Mouse (Mus musculus) embryo, embryonic 9.5 days (tissue): ENCODE results near the gene Gab2.
A peak's percentile ranks its signal among the peaks of the same experiment; 100 is the strongest.

Source experiments
- DNase-seq: peaks from one replicate; pipeline ENCODE4 v3.0.0-alpha.2; 2017; ENCODE audit errors: extremely low spot score

The Gab2 gene

DNA sequence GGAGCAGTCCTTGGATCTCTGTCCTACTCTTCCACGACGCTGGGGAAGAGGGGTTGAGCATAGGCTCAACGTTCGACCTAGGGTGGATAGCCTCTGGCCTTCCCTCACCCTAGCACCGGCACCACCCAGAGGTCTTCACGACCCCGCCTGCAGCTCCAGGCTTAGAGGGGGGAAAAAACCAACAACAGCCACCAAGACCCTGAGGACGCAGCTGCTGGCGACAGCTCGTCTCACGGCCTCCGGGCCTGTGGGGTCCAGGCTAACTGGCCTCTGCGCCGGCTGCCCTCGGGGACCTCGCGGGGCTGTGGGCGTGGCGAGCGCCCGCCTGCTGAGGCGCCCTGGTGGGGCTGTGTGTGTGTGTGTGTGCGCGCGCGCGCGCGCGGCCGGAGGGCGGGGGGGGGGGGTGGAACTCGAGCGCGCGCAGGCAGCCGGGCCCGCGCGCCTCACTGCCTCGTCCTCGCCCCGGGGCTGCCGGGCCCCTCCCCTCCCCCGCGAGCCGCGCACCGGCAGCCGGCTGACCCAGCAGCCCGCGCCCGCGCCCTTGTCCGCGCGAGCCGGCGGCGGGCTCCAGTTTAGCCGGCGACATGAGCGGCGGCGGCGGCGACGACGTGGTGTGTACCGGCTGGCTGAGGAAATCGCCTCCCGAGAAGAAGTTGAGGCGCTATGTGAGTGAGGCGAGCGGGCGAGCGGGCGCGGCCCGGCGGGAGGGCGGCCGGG lies at the start of gene Gab2:
Gab2 (plus strand) TSS at position 345 of the 717 bp plus-strand sequence.
- DNase-seq, result peak; percentile 85

DNA sequence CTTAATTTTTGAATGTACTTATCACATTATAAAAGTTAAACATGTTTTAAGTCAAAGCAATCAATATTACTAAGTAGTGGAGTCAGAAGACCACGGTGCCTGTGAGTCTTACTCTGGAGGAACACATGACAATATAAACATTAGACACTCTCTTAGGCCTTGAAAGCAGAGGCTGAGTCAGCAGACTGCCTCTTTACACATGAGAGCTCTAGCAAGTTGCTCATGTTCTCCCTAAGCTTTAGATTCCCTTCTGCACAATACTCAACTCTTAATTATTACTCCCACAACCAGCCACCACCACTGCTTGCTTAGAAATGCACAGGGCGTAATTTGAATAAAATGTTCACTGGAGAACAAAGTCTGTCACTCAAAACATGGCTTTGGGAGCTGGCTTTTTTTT lies 49.0 kb upstream of the Gab2 start:
- no peak for DNase-seq

DNA sequence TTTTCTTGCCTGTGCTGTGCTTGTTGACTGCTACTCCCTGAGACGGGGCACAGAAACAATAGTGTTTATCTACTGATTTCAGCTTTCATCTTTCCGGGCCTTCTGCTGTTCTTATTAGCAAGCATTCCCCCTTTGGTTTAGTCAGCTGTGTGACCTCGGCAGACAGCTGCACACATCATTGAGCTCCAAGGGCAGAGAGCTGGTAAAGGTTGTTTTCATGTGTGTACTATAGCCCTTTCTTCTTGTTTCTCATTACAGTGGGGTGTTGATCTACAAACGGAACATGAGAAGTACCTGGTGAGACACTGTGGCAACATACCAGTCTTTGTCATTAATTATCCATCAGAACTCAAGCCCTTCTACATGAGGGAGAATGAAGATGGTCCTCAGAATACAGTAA lies 41.7 kb upstream of the Gab2 start:
- DNase-seq, result no peak

DNA sequence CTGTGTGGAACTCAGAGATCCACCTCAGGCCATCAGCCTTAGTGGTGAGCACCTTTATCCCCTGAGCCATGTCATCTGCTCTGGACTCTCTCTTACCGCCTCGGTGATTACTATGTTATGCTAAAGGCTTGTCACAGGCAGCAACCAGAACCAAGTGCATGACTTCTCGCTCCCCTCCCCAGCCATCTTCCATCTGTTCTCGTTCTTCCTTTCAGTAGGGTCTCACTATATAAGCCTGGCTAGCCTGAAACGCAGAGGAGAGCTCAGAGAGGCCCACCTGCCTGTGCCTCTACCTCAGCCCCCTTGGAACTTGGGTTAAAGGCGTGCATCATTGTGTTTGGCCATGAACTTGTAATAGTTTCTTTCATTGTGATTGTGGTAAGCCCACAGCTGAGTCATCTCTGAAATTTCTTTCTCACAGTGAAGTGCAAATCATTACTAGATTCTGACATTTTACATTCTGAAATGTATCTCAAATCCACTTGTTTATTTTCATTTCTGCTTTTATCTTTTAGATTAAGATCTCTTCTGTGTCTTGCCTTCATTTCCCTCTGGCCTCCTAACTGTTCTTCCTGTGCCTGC lies 39.4 kb upstream of the Gab2 start:
- DNase-seq, result no peak

GRCm38 (mm10) chr7:97042981-97043380 lies 38.4 kb upstream of the Gab2 start:
- DNase-seq, result no peak

DNA sequence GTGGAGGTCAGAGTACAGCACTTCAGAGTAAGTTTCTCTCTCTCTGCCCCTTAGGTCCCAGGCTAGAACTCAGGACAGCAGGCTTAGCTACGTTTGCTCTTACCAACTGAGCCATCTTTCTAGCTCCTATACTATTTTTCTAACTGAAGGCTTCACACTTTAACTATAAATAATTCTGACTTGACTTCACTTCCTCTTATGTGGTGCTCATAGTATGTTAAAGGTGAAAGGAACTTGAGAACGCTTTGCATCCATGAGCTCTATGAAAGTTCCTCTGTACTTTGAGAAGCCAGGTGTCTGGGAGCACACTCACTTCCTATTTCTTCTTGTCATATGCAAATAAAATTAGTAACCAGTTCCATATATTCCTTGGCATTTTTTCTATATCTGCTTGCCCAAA lies 20.4 kb upstream of the Gab2 start:
- DNase-seq, result no peak

- no peak for DNase-seq
These were observed 9.9 kb upstream of the Gab2 start for GRCm38 (mm10) chr7:97071512-97071911.

- DNase-seq, result no peak
These were observed 9.3 kb upstream of the Gab2 start for GRCm38 (mm10) chr7:97072061-97072460.

- no peak for DNase-seq
These were observed 6.4 kb upstream of the Gab2 start for GRCm38 (mm10) chr7:97074974-97075373.

DNA sequence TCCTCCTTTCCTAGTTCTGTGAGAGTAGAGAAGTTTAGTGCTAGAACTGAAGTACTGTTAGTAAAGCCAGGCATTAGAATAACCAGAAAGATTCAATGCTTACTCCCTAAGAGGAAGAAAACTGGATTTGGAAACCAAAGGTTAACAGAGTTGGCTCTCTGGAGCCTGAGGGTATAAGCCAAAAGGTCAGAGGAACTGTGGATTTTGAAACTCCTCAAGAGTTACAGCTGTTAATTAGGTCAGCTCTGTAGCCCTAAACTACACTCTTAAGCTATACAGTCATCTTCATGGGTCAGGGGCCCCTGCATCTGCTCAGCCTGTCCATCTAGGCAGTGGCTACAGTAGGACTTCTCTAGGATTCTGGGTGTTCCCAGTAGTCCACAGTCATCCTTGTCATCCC lies 4.4 kb upstream of the Gab2 start:
- DNase-seq, result no peak

DNA sequence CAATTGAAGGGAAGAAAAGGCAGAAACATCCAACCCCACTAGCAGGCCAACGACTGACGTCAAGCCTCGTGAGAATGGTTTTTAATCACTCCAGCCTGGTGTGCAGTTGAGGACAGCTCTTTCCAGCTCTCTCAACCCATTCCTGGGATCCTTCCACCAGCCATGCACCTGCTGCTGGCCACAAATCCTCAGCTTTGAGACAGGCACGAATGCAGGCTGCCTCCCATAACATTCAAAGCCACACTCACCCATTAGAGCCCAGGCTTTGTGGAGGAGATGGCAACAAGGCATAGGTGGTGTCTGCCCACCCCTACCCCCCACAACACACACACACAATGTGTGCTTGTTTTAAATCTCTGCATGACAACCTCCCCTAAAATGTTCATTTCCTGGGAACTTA lies 2.7 kb upstream of the Gab2 start:
- no peak for DNase-seq

GRCm38 (mm10) chr7:97079145-97079544 lies 2.2 kb upstream of the Gab2 start:
- peak; percentile 36 for DNase-seq

DNA sequence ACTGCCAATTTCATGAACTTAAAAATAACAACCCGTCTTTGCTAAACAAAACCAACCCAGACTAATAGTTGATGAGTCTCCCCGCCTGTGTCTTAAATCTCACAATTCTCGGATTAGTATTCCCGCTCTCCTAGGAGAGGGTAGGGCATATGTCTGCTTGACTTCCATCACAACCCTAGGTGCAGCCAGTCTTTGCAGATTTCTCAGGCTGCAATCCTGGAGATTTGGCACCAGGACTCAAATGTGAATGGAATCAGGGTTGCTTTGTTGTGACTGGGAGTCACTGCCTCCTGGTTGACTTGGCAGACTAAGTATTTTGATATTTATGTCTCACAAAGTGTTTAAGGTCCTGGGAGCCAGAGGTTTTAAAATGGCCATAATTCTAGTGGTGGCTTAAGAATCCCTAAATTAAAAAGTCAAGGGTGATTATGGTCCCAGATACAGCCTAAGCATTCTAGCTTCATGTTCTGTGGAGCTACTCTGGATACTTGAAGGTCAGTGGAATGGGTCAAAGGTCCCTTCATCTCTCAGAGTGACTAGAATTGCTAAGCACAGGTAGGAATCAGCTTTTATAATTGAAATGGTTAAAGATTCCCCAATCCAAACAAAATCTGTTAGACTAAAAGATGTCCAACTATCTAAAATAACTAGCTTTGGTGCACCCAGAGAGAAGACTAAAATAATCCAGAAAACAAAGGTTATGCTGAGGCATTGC lies 1.6 kb upstream of the Gab2 start:
- no peak for DNase-seq

GRCm38 (mm10) chr7:97080621-97081241 lies 655 bp upstream of the Gab2 start:
- DNase-seq, result no peak

DNA sequence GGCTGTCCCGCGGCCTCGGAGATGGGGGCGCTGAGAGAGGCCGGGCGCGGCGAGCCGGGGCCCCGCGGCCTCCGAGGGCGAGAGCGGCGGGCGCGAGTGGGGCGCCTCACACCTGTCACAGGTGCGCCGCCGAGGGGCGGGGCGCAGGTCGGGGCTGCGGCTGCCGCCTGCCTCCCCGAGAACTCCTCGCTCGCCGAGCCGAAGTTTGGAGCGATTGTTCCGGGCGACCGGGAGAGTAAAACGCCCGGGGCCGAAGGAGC lies 503 bp downstream of the Gab2 start:
- DNase-seq, result no peak

DNA sequence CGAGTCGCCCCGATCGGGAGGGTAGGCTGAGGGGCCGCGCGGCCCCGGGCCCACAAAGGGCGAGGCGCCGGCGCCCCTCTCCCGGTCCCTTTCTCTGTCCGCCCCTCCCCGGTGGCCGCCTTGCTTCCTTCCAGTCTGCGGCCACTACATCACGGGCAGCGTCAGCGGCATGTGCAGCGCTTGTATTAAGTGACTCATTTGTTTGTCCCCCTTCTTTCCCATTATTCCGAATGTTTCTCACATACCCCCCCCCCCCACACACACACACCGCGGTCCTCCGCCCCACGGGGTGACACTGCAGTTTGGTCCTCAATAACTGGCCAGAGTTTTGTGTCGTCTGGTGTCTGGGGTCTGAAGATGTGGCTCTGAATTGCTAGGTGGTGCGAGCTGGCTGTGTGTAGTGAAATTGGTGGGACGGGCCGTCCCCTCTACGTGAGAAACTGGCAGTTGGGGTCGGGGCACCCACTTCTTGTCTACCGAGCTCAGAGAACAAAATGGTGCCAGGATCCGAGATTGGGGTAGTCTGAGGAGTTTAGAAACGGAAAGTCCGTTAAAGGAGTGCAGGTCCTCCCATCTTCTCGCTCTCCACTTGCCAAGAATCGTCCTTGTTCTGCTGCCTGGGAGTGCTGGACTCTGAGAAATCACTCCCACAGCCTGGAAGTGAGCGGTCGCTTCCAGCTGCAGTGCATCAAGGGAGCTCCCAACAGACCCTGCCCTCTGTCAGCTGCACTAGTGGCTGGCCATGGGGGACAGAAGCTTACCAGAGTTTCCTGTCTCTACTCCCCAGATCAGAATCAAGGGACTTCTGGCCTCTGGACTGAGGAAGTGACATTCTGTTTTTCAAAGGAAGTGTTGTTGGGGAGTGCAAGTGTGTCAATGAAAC lies 1.1 kb downstream of the Gab2 start:
- DNase-seq, result peak; percentile 70

- DNase-seq, result no peak
These were observed 2.2 kb downstream of the Gab2 start for GRCm38 (mm10) chr7:97083579-97083978.

- DNase-seq, result no peak
These were observed 2.8 kb downstream of the Gab2 start for GRCm38 (mm10) chr7:97084181-97084580.

- DNase-seq, result no peak
These were observed 3.9 kb downstream of the Gab2 start for GRCm38 (mm10) chr7:97085291-97085690.

- DNase-seq, result no peak
These were observed 12.9 kb downstream of the Gab2 start for GRCm38 (mm10) chr7:97094241-97094640.

DNA sequence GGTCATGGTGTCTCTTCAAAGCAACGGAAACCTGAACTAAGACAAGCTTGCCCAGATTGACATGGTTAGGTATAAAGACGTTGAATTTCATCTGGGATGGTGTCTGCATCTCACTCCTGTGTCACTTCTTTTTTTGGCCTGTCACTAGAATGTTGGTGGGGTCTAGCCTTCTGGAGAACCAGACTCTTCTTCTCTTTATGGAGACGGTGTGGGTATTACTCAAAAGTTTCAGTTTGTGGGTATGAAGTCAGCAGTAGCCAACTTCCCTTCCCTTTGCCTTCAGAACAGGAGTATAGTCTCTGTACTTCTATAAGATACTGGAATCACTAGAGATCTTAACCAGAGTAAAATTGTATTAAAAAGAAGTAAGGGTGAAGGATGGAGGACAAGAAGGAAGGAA lies 26.7 kb downstream of the Gab2 start:
- no peak for DNase-seq

- DNase-seq, result no peak
These were observed 47.6 kb downstream of the Gab2 start for GRCm38 (mm10) chr7:97128949-97129348.
